Mouse (Mus musculus): Measurements from ENCODE around the gene Slc29a3.

GRCm38 (mm10) chr10:60744543-60745290 is 7.9 kb downstream of the Slc29a3 start:
- no peak for TF ChIP-seq GATA1 (IDR thresholded peaks at IDR 0.05; ENCODE audit: borderline replicate concordance, low read length)
- no peak for TF ChIP-seq FLI1 (IDR thresholded peaks at IDR 0.05; ENCODE audit: low read length)

Data from megakaryocyte, embryonic 14.5 days (primary cell).